8 mouse cellular contexts compared by ENCODE assay signal in genomic region chr11:4219317-4219751, GRCm38 (mm10). TPM values are rescaled to one million over a fixed set of nuclear protein-coding genes. Genes with fewer than 3 reads are reported as not detected.
DNase-seq lines count a peak whose midpoint lies in the region; ATAC-seq and TF ChIP-seq lines count a peak whose summit lies in the region.
"Had no signal": no experiment of that assay in that cellular context is flagged by ENCODE, and none has a peak within 500 bp of the region (broad histone marks: within the 10 kb centered on the region; RNA-seq: fewer than 3 reads in every experiment).

No protein-coding gene starts in this region.

- H3K9me3 ChIP-seq in ES-E14 (ENCODE audit: control insufficient read depth, insufficient read depth, low read depth, low read length): no peaks in the 10 kb centered on the region
- H3K9me3 ChIP-seq in heart, embryonic 16.5 days (replicated peaks; ENCODE audit: control insufficient read depth, low read length): no peaks in the 10 kb centered on the region
- H3K9me3 ChIP-seq in lung, embryonic 15.5 days: no peaks in the 10 kb centered on the region
- H3K9me3 ChIP-seq: midbrain, embryonic 12.5 days had no signal

- TF ChIP-seq POLR2A in small intestine, adult 2 months (IDR thresholded peaks at IDR 0.05; ENCODE audit: low read depth, low read length): no peak

- H3K27ac ChIP-seq in ES-E14 (ENCODE audit: insufficient read depth, low read depth, low read length, poor library complexity, severe bottlenecking): no peak overlapping the region
- peak overlapping the region; percentile 63 for H3K27ac ChIP-seq in heart, embryonic 16.5 days (ENCODE audit: low read length)
- H3K27ac ChIP-seq in layer of hippocampus, adult 2 months: peak overlapping the region; percentile 82
- H3K27ac ChIP-seq in lung, embryonic 15.5 days: no peak overlapping the region
- H3K27ac ChIP-seq in small intestine, adult 2 months (ENCODE audit: insufficient read depth, low read depth, low read length): no peak overlapping the region
- H3K27ac ChIP-seq: midbrain, embryonic 12.5 days had no signal

- no peak for DNase-seq in ES-E14 (ENCODE audit: low read depth, low spot score)
- peak; percentile 71 to 82 for DNase-seq in cerebellum, postnatal 25 days
- DNase-seq in layer of hippocampus, adult 2 months (ENCODE audit: low spot score in 2 of 2): peak; percentile 73 to 77

- peaks cover 8% of the 10 kb centered on the region for H3K36me3 ChIP-seq in C2C12 (ENCODE audit: control insufficient read depth, insufficient read depth)
- H3K36me3 ChIP-seq in ES-E14 (ENCODE audit: control insufficient read depth, insufficient read depth, low read length, poor library complexity, severe bottlenecking): peaks cover 16% of the 10 kb centered on the region; the same call in 1 of the 2 replicates
- peaks cover 7% of the 10 kb centered on the region for H3K36me3 ChIP-seq in heart, embryonic 16.5 days (ENCODE audit: control insufficient read depth, insufficient read depth)
- H3K36me3 ChIP-seq in lung, embryonic 15.5 days: 0 out of 2 replicates have a peak, but pooled peaks cover 5% of the 10 kb centered on the region
- H3K36me3 ChIP-seq in small intestine, adult 2 months (ENCODE audit: control insufficient read depth, insufficient read depth, low read length): peaks cover 11% of the 10 kb centered on the region

- H3K4me3 ChIP-seq in C2C12 (ENCODE audit: insufficient read depth, poor library complexity, severe bottlenecking): no peak overlapping the region
- peak overlapping the region; percentile 71 to 95; a peak in 1 of 4 replicates for H3K4me3 ChIP-seq in ES-E14 (ENCODE audit: insufficient read depth in 1 of 2, low read depth in 1 of 2, low read length in 2 of 2, poor library complexity in 1 of 2, severe bottlenecking in 1 of 2)
- H3K4me3 ChIP-seq in heart, embryonic 16.5 days (ENCODE audit: low read length): peak overlapping the region; percentile 67
- H3K4me3 ChIP-seq in layer of hippocampus, adult 2 months: peak overlapping the region; percentile 59; the same call in 1 of the 2 replicates
- no peak overlapping the region for H3K4me3 ChIP-seq in lung, embryonic 15.5 days
- no peak overlapping the region for H3K4me3 ChIP-seq in small intestine, adult 2 months (ENCODE audit: low read depth, low read length)

- H3K79me3 ChIP-seq in C2C12 (ENCODE audit: low read depth): no peaks in the 10 kb centered on the region

- H3K4me2 ChIP-seq in heart, embryonic 16.5 days (ENCODE audit: low read depth, low read length): peak overlapping the region; percentile 96
- peak overlapping the region; percentile 94; the same call in 1 of the 2 replicates for H3K4me2 ChIP-seq in lung, embryonic 15.5 days

- WGBS in heart, embryonic 16.5 days: 13% methylated on average over 2 of the region's 2 CpGs
- 8% methylated on average over 2 of the region's 2 CpGs for WGBS in lung, embryonic 15.5 days
- 28% methylated on average over 2 of the region's 2 CpGs for WGBS in small intestine, adult 2 months

- H3K9ac ChIP-seq in ES-E14 (ENCODE audit: insufficient read depth, low read depth, low read length, poor library complexity, severe bottlenecking): peak overlapping the region; percentile 76; the same call in 1 of the 2 replicates
- peak overlapping the region; percentile 77 for H3K9ac ChIP-seq in heart, embryonic 16.5 days (ENCODE audit: low read length)
- peak overlapping the region; percentile 52; the same call in 1 of the 2 replicates for H3K9ac ChIP-seq in lung, embryonic 15.5 days

- in situ Hi-C loops in ES-E14 (cut with MboI; ENCODE audit: low sequenced_read_pairs in 2 of 2, unreplicated experiment in 2 of 2): no loop called here

- H3K79me2 ChIP-seq in C2C12 (ENCODE audit: control insufficient read depth, insufficient read depth): no peaks in the 10 kb centered on the region

- H3K4me1 ChIP-seq in ES-E14 (ENCODE audit: control insufficient read depth in 2 of 2, insufficient read depth in 2 of 2, low read length in 2 of 2, poor library complexity in 1 of 2): peaks cover 1 to 35% of the 10 kb centered on the region in 2 experiments; a peak in 2 of 4 replicates
- peaks cover 13% of the 10 kb centered on the region for H3K4me1 ChIP-seq in heart, embryonic 16.5 days (ENCODE audit: control insufficient read depth, insufficient read depth, low read length)
- peaks cover 21% of the 10 kb centered on the region for H3K4me1 ChIP-seq in lung, embryonic 15.5 days
- peaks cover 12% of the 10 kb centered on the region for H3K4me1 ChIP-seq in small intestine, adult 2 months (ENCODE audit: control insufficient read depth, insufficient read depth, insufficient read length, low read length)

- ATAC-seq in heart, embryonic 16.5 days (replicated peaks; ENCODE audit: extremely low read depth, insufficient read depth, low FRiP score): no peak; the same call in 1 of the 2 replicates
- peak; percentile 21; the same call in 1 of the 2 replicates for ATAC-seq in lung, embryonic 15.5 days (ENCODE audit: borderline replicate concordance, extremely low read depth, low FRiP score, low TSS enrichment)

- peak; percentile 30 for TF ChIP-seq CTCF in C2C12 (IDR thresholded peaks at IDR 0.05; ENCODE audit: control insufficient read depth, insufficient read depth, insufficient read length)
- TF ChIP-seq CTCF in layer of hippocampus, adult 2 months (conservative IDR thresholded peaks at IDR 0.05): peak; percentile 92
- peak; percentile 61; the same call in 1 of the 2 replicates for TF ChIP-seq CTCF in small intestine, adult 2 months (IDR thresholded peaks at IDR 0.05; ENCODE audit: extremely low read depth, insufficient read length, insufficient replicate concordance, low read depth, low read length)

- no peaks in the 10 kb centered on the region for H3K27me3 ChIP-seq in C2C12 (ENCODE audit: control insufficient read depth, insufficient read depth, insufficient read length)
- H3K27me3 ChIP-seq in heart, embryonic 16.5 days (ENCODE audit: control insufficient read depth, insufficient read depth, low read length): no peaks in the 10 kb centered on the region
- peaks cover 10% of the 10 kb centered on the region; the same call in 1 of the 2 replicates for H3K27me3 ChIP-seq in lung, embryonic 15.5 days
- H3K27me3 ChIP-seq in small intestine, adult 2 months (ENCODE audit: control insufficient read depth, insufficient read depth, low read length): no peaks in the 10 kb centered on the region

- no peak overlapping the region for H3ac ChIP-seq in C2C12 (ENCODE audit: control insufficient read depth, insufficient read length, low read depth)

TF ChIP-seq in C2C12, 6 proteins besides CTCF, POLR2A, EP300 and RAD21:
- TF ChIP-seq MYOG (IDR thresholded peaks at IDR 0.05; ENCODE audit: control insufficient read depth, extremely low read depth, insufficient read length) (no peak), USF1 (IDR thresholded peaks at IDR 0.05; ENCODE audit: low read depth) (no peak), MAX (IDR thresholded peaks at IDR 0.05) (no peak), MYOD1 (IDR thresholded peaks at IDR 0.05; ENCODE audit: control insufficient read depth, insufficient read length, low read depth) (no peak)

TF ChIP-seq in ES-E14, 5 proteins besides CTCF, POLR2A, EP300 and RAD21:
- TF ChIP-seq ZC3H11A (IDR thresholded peaks at IDR 0.05; ENCODE audit: borderline replicate concordance, low read depth, low read length) (peak; percentile 10; the same call in 1 of the 2 replicates), MAFK (IDR thresholded peaks at IDR 0.05; ENCODE audit: insufficient read depth, low read depth, low read length) (no peak), ZNF384 (IDR thresholded peaks at IDR 0.05; ENCODE audit: low read depth, low read length) (no peak)

RNA-seq across cellular contexts. Expression of gene Castor1, which starts 1.3 kb away (rescaled TPM):
- 1.5 TPM for polyA plus RNA-seq in C2C12 (2012; fragmentation: generic; extraction: Trizol)
- 45.5 and 72.0 TPM in 2 replicates for total RNA-seq in ES-E14 (2012; rRNA removed)
- polyA plus RNA-seq in heart, embryonic 16.5 days (2015; fragmentation: Nextera tagmentation; extraction: Ambion mirVana): 10.0 and 14.0 TPM in 2 replicates
- total RNA-seq in layer of hippocampus, adult 2 months (2021): 1 to 10 TPM; 5.3 to 5.8 TPM
- 4.0 and 6.3 TPM in 2 replicates for polyA plus RNA-seq in lung, embryonic 15.5 days (2015; fragmentation: Nextera tagmentation; extraction: Ambion mirVana)
- polyA plus RNA-seq in small intestine, adult 2 months (2012; rRNA removed): 2.6 and 2.7 TPM in 2 replicates

RNA-seq across cellular contexts. Expression of gene Osm, which starts 16.9 kb away (rescaled TPM):
- not detected for polyA plus RNA-seq in C2C12 (2012; fragmentation: generic; extraction: Trizol)
- 0.98 and 1.8 TPM in 2 replicates for total RNA-seq in ES-E14 (2012; rRNA removed)
- polyA plus RNA-seq in heart, embryonic 16.5 days (2015; fragmentation: Nextera tagmentation; extraction: Ambion mirVana): 0.21 and 0.33 TPM in 2 replicates
- total RNA-seq in layer of hippocampus, adult 2 months (2021): under 1 TPM; 0.15 to 0.20 TPM
- polyA plus RNA-seq in lung, embryonic 15.5 days (2015; fragmentation: Nextera tagmentation; extraction: Ambion mirVana): 0.09 and 0.22 TPM in 2 replicates
- 0.19 and 0.48 TPM in 2 replicates for polyA plus RNA-seq in small intestine, adult 2 months (2012; rRNA removed)
- polyA plus RNA-seq: midbrain, embryonic 12.5 days had no signal

RNA-seq across cellular contexts. Expression of gene Tbc1d10a, which starts 32.7 kb away (rescaled TPM):
- 22.4 TPM for polyA plus RNA-seq in C2C12 (2012; fragmentation: generic; extraction: Trizol)
- total RNA-seq in ES-E14 (2012; rRNA removed): 40.9 and 45.7 TPM in 2 replicates
- 19.4 and 20.9 TPM in 2 replicates for polyA plus RNA-seq in heart, embryonic 16.5 days (2015; fragmentation: Nextera tagmentation; extraction: Ambion mirVana)
- total RNA-seq in layer of hippocampus, adult 2 months (2021): 10 to 100 TPM; 27.3 to 29.4 TPM
- 32.3 and 34.2 TPM in 2 replicates for polyA plus RNA-seq in lung, embryonic 15.5 days (2015; fragmentation: Nextera tagmentation; extraction: Ambion mirVana)
- polyA plus RNA-seq in small intestine, adult 2 months (2012; rRNA removed): 22.3 and 32.0 TPM in 2 replicates

RNA-seq across cellular contexts. Expression of gene Lif, which starts 38.0 kb away (rescaled TPM):
- 1.0 TPM for polyA plus RNA-seq in C2C12 (2012; fragmentation: generic; extraction: Trizol)
- total RNA-seq in ES-E14 (2012; rRNA removed): 6.6 and 7.9 TPM in 2 replicates
- polyA plus RNA-seq in heart, embryonic 16.5 days (2015; fragmentation: Nextera tagmentation; extraction: Ambion mirVana): 0.15 and 0.20 TPM in 2 replicates
- total RNA-seq in layer of hippocampus, adult 2 months (2021): 1 to 10 TPM in 1 of 2 experiments, under 1 TPM in 1; 0.92 to 1.7 TPM
- polyA plus RNA-seq in lung, embryonic 15.5 days (2015; fragmentation: Nextera tagmentation; extraction: Ambion mirVana): 0.19 and 0.32 TPM in 2 replicates
- 1.5 and 5.6 TPM in 2 replicates for polyA plus RNA-seq in small intestine, adult 2 months (2012; rRNA removed)
- polyA plus RNA-seq: midbrain, embryonic 12.5 days had no signal

RNA-seq across cellular contexts. Expression of gene Sf3a1, which starts 59.2 kb away (rescaled TPM):
- 64.9 TPM for polyA plus RNA-seq in C2C12 (2012; fragmentation: generic; extraction: Trizol)
- total RNA-seq in ES-E14 (2012; rRNA removed): 49.1 and 57.4 TPM in 2 replicates
- 31.1 and 34.1 TPM in 2 replicates for polyA plus RNA-seq in heart, embryonic 16.5 days (2015; fragmentation: Nextera tagmentation; extraction: Ambion mirVana)
- 10 to 100 TPM; 72.3 to 74.1 TPM for total RNA-seq in layer of hippocampus, adult 2 months (2021)
- 44.8 and 45.8 TPM in 2 replicates for polyA plus RNA-seq in lung, embryonic 15.5 days (2015; fragmentation: Nextera tagmentation; extraction: Ambion mirVana)
- 13.9 and 24.7 TPM in 2 replicates for polyA plus RNA-seq in small intestine, adult 2 months (2012; rRNA removed)

Comparison
In these comparisons a context has a peak if more than half of its experiments do, and no peak if none do; other contexts are left out.
1. H3K4me3 ChIP-seq: peak in ES-E14 (2 of 2), heart, embryonic 16.5 days (single experiment) and layer of hippocampus, adult 2 months (single experiment); none in C2C12 (single experiment), lung, embryonic 15.5 days (single experiment) and small intestine, adult 2 months (single experiment).
2. CTCF ChIP-seq: peak in every context shown above with its lines; median percentile 92 in layer of hippocampus, adult 2 months; 61 in small intestine, adult 2 months; 30 in C2C12.
3. H3K27ac ChIP-seq: peak in heart, embryonic 16.5 days (single experiment) and layer of hippocampus, adult 2 months (single experiment); none in ES-E14 (single experiment), lung, embryonic 15.5 days (single experiment) and small intestine, adult 2 months (single experiment).
4. Peak in every context shown above with its lines, with median percentiles within 50 percentile points of each other: H3K9ac ChIP-seq.